ENCODE assay signal across 17 mouse cellular contexts in genomic region chr16:29775879-29776278, GRCm38 (mm10).
A peak's percentile ranks its signal among the peaks of the same experiment; 100 is the strongest.
DNase-seq lines count a peak whose midpoint lies in the region; ATAC-seq and TF ChIP-seq lines count a peak whose summit lies in the region.
"Had no signal": no experiment of that assay in that cellular context is flagged by ENCODE, and none has a peak within 500 bp of the region (broad histone marks: within the 10 kb centered on the region; RNA-seq: fewer than 3 reads in every experiment).

No protein-coding gene starts in this region.

- no peak for ATAC-seq in midbrain, embryonic 13.5 days
- ATAC-seq in embryonic facial prominence, embryonic 12.5 days (ENCODE audit: insufficient number of reproducible peaks, insufficient read depth, low FRiP score, low TSS enrichment): no peak
- ATAC-seq in limb, embryonic 15.5 days (ENCODE audit: insufficient number of reproducible peaks, low FRiP score, low TSS enrichment, low read depth): no peak
- no peak; the same call in 1 of the 2 replicates for ATAC-seq in stomach, postnatal 0 days (ENCODE audit: low FRiP score, low TSS enrichment)
- ATAC-seq: Patski had no signal

- no peaks in the 10 kb centered on the region for H3K9me3 ChIP-seq in midbrain, embryonic 10.5 days (replicated peaks)
- H3K9me3 ChIP-seq in midbrain, embryonic 13.5 days: no peaks in the 10 kb centered on the region
- no peaks in the 10 kb centered on the region for H3K9me3 ChIP-seq in embryonic facial prominence, embryonic 12.5 days
- H3K9me3 ChIP-seq in limb, embryonic 15.5 days: no peaks in the 10 kb centered on the region
- no peaks in the 10 kb centered on the region for H3K9me3 ChIP-seq in stomach, postnatal 0 days (ENCODE audit: control insufficient read depth, low read length)
- H3K9me3 ChIP-seq: forebrain, embryonic 12.5 days; liver, embryonic 15.5 days had no signal

- H3K4me3 ChIP-seq in midbrain, embryonic 10.5 days: no peak overlapping the region
- H3K4me3 ChIP-seq in midbrain, embryonic 13.5 days (replicated peaks): no peak overlapping the region
- no peak overlapping the region for H3K4me3 ChIP-seq in embryonic facial prominence, embryonic 12.5 days
- H3K4me3 ChIP-seq in limb, embryonic 15.5 days: no peak overlapping the region
- no peak overlapping the region for H3K4me3 ChIP-seq in stomach, postnatal 0 days (ENCODE audit: low read depth, low read length)
- H3K4me3 ChIP-seq: forebrain, embryonic 12.5 days; layer of hippocampus, adult 2 months; liver, embryonic 15.5 days had no signal

- DNase-seq in midbrain, embryonic 10.5 days (ENCODE audit: low spot score): no peak
- no peak for DNase-seq in stomach, postnatal 0 days (ENCODE audit: low spot score)
- no peak for DNase-seq in cerebellum, adult 11-12 months
- DNase-seq in kidney, postnatal 14 days: no peak
- DNase-seq: cerebellum, adult 18-20 months; gastrocnemius, postnatal 10 days; kidney, adult 8-10 months; lung, postnatal 36 days; thymus, adult 18-20 months had no signal

- peak overlapping the region; percentile 69 for H3K27ac ChIP-seq in midbrain, embryonic 10.5 days (replicated peaks)
- no peak overlapping the region for H3K27ac ChIP-seq in midbrain, embryonic 13.5 days
- peak overlapping the region; percentile 51 for H3K27ac ChIP-seq in embryonic facial prominence, embryonic 12.5 days
- H3K27ac ChIP-seq in limb, embryonic 15.5 days: peak overlapping the region; percentile 51; the same call in 1 of the 2 replicates
- peak overlapping the region; percentile 81 for H3K27ac ChIP-seq in stomach, postnatal 0 days (replicated peaks)
- H3K27ac ChIP-seq: forebrain, embryonic 12.5 days; hindbrain, embryonic 14.5 days; layer of hippocampus, adult 2 months; liver, embryonic 15.5 days had no signal

- TF ChIP-seq EP300 in stomach, postnatal 0 days (optimal IDR thresholded peaks at IDR 0.05): no peak

- peaks cover 54% of the 10 kb centered on the region for H3K27me3 ChIP-seq in midbrain, embryonic 10.5 days (ENCODE audit: low read depth, poor library complexity, severe bottlenecking)
- H3K27me3 ChIP-seq in midbrain, embryonic 13.5 days: peaks cover 20% of the 10 kb centered on the region; the same call in 1 of the 2 replicates
- no peaks in the 10 kb centered on the region for H3K27me3 ChIP-seq in embryonic facial prominence, embryonic 12.5 days
- no peaks in the 10 kb centered on the region for H3K27me3 ChIP-seq in limb, embryonic 15.5 days
- no peaks in the 10 kb centered on the region for H3K27me3 ChIP-seq in stomach, postnatal 0 days (ENCODE audit: control insufficient read depth, insufficient read depth, low read length)
- H3K27me3 ChIP-seq: Patski had no signal

- TF ChIP-seq CTCF in stomach, postnatal 0 days (IDR thresholded peaks at IDR 0.05; ENCODE audit: low read depth): no peak

- H3K4me1 ChIP-seq in midbrain, embryonic 10.5 days: peaks cover 48% of the 10 kb centered on the region
- peaks cover 13% of the 10 kb centered on the region for H3K4me1 ChIP-seq in midbrain, embryonic 13.5 days (replicated peaks)
- peaks cover 21% of the 10 kb centered on the region for H3K4me1 ChIP-seq in embryonic facial prominence, embryonic 12.5 days
- H3K4me1 ChIP-seq in limb, embryonic 15.5 days: peaks cover 30% of the 10 kb centered on the region
- H3K4me1 ChIP-seq in stomach, postnatal 0 days (replicated peaks; ENCODE audit: control insufficient read depth, insufficient read depth): peaks cover 7% of the 10 kb centered on the region; the same call in 1 of the 2 replicates
- H3K4me1 ChIP-seq: liver, embryonic 15.5 days had no signal

- no peak overlapping the region for H3K4me2 ChIP-seq in midbrain, embryonic 13.5 days (replicated peaks)
- H3K4me2 ChIP-seq in embryonic facial prominence, embryonic 12.5 days (replicated peaks): no peak overlapping the region
- H3K4me2 ChIP-seq in limb, embryonic 15.5 days: no peak overlapping the region
- no peak overlapping the region for H3K4me2 ChIP-seq in stomach, postnatal 0 days (replicated peaks; ENCODE audit: low read depth)
- H3K4me2 ChIP-seq: forebrain, embryonic 12.5 days; hindbrain, embryonic 14.5 days; liver, embryonic 15.5 days had no signal

- WGBS in midbrain, embryonic 10.5 days: 42% methylated on average over 5 of the region's 5 CpGs
- 32% methylated on average over 5 of the region's 5 CpGs for WGBS in midbrain, embryonic 13.5 days
- 53% methylated on average over 5 of the region's 5 CpGs for WGBS in embryonic facial prominence, embryonic 12.5 days
- WGBS in limb, embryonic 15.5 days: 65% methylated on average over 5 of the region's 5 CpGs
- 59% methylated on average over 5 of the region's 5 CpGs for WGBS in stomach, postnatal 0 days

- no peak overlapping the region for H3K9ac ChIP-seq in midbrain, embryonic 13.5 days (replicated peaks)
- H3K9ac ChIP-seq in embryonic facial prominence, embryonic 12.5 days: no peak overlapping the region
- H3K9ac ChIP-seq in limb, embryonic 15.5 days: no peak overlapping the region
- H3K9ac ChIP-seq in stomach, postnatal 0 days (ENCODE audit: low read length): no peak overlapping the region
- H3K9ac ChIP-seq: forebrain, embryonic 12.5 days; hindbrain, embryonic 14.5 days; liver, embryonic 15.5 days had no signal

- H3K36me3 ChIP-seq in midbrain, embryonic 10.5 days: no peaks in the 10 kb centered on the region
- H3K36me3 ChIP-seq in midbrain, embryonic 13.5 days: no peaks in the 10 kb centered on the region
- H3K36me3 ChIP-seq in embryonic facial prominence, embryonic 12.5 days: no peaks in the 10 kb centered on the region
- H3K36me3 ChIP-seq in limb, embryonic 15.5 days: no peaks in the 10 kb centered on the region
- no peaks in the 10 kb centered on the region for H3K36me3 ChIP-seq in stomach, postnatal 0 days (ENCODE audit: control insufficient read depth, insufficient read depth, low read length)
- H3K36me3 ChIP-seq: forebrain, embryonic 12.5 days; liver, embryonic 15.5 days had no signal
